Mouse (Mus musculus): ENCODE measurements around the gene Arl6ip6. TPM values are rescaled to one million over a fixed set of nuclear protein-coding genes. Genes with fewer than 3 reads are reported as not detected.

The Arl6ip6 gene
- 25.7 TPM for polyA plus RNA-seq (2017; shearing (Covaris generic))

GRCm38 (mm10) chr2:53191523-53192220 lies at the start of gene Arl6ip6:
Gene Arl6ip6 (plus strand): TSS chr2:53191726.

GRCm38 (mm10) chr2:53190684-53191511 lies 628 bp upstream of the Arl6ip6 start, which contains the start of gene Prpf40a:
Gene Prpf40a (minus strand): TSS chr2:53191284.

Other genes starting within 250 kb of the Arl6ip6 start
- gene Prpf40a, start 442 bp upstream of the Arl6ip6 start, polyA plus RNA-seq (2017; shearing (Covaris generic)) = 132 TPM

Data from naive thymus-derived CD4-positive, alpha-beta T cell, adult 5 months (primary cell).